Mouse (Mus musculus) hematopoietic stem cell, adult 5-6 weeks (primary cell): ENCODE data around the gene Hist1h2bh. TPM values are rescaled to one million over a fixed set of nuclear protein-coding genes. Genes with fewer than 3 reads are reported as not detected.
"Not testable (repeated sequence)": the region's sequence is repeated elsewhere in the genome, so short reads cannot be mapped to it uniquely, and the experiment has no call there.

Experiments used
- ATAC-seq, 2 experiments: fragments of 125-278 bp in 1 of 2; replicated peaks in 1 of 2; 2 replicates each; pipeline ENCODE4 v1.8.0; 2016 to 2017; ENCODE audit warnings: inconsistent platforms in 2 of 2, mild to moderate bottlenecking in 2 of 2, moderate number of reproducible peaks in 2 of 2, low read depth in 1 of 2, moderate TSS enrichment in 1 of 2; ENCODE audit not compliant: low FRiP score in 2 of 2, poor library complexity in 2 of 2, severe bottlenecking in 2 of 2, insufficient read depth in 1 of 2, low TSS enrichment in 1 of 2
- total RNA-seq: library from RNA; stranded (forward); fragments of 172-1452, 232-1000 nt; gene quantifications from 2 replicates; pipeline ENCODE4 v1.2.3, GENCODE M21; 2017

Hist1h2bh gene
- total RNA-seq, 1 experiment from 2014 or later = 59.1 TPM

- ATAC-seq = no peak
Measured at GRCm38 (mm10) chr13:23556906-23557305, 13.7 kb upstream of the Hist1h2bh start.

DNA sequence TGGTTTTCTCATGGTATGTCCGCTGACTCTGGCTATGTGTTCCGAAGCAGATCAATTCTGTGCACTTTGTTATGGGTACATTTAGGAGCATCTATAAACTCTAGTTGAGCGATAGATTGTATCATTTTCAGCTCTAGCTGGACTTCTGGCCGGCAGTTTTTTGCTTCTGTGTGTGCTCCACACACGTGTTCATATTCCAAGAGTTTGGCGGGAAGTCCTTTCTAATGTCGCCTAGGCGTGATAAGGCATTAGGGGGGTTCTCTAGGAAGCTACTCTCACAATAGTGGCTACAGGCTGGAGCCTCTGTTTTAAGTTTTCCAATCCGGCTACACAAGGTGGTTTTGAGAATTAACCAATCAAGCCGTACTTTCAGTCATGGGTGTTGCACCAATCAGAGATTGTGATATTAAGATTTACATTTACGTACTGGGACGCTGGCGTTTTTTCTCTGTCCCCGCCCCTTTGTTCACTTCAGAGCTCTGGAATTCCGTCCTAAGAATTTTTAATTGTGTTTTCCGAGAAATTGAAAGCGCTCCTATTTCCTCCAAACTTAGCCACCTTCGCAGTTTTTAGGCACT lies 12.7 kb upstream of the Hist1h2bh start:
- peak; percentile 51 to 56 for ATAC-seq

DNA sequence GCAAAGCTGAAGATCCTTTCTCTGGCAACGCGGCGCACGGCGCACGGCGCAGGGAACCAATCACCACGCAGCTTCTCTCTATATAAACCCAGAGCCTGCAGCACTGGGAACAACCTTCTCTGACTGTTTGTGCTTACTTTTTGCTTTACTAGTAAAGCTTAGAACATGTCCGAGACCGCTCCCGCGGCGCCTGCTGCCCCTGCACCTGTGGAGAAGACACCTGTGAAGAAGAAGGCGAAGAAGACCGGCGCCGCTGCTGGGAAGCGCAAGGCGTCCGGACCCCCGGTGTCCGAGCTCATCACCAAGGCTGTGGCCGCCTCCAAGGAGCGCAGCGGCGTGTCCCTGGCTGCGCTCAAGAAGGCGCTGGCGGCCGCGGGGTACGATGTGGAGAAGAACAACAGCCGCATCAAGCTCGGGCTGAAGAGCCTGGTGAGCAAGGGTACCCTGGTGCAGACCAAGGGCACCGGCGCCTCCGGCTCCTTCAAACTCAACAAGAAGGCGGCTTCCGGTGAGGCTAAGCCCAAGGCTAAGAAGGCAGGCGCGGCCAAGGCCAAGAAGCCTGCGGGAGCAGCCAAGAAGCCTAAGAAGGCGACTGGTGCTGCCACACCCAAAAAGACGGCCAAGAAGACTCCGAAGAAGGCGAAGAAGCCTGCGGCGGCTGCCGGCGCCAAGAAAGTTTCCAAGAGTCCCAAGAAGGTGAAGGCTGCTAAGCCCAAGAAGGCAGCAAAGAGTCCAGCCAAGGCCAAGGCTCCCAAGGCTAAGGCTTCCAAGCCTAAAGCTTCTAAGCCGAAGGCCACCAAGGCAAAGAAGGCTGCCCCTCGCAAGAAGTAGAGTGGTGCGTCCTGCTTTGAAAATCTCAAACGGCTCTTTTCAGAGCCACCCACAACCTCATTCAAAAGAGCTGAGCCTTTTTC lies 12.0 kb upstream of the Hist1h2bh start:
- ATAC-seq = peak; percentile 51 to 63

DNA sequence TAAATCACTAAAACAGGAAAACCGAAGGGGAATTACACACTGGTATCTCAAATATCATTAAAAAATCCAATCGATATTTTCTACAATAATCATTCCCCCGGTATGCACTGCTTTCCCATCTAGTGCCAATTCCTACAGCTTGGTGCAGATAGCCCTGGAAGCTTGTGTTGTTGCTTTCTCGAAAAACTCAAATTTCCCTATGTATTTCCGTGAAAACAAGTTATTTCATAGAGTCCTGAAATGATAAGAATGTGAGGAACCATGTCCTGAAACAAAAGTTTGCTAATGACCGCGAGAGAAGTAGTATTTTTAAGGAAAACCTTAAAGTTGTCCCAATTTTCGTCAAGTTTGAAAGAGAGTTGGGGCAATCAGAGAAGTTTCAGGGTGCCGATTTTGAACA lies 11.2 kb upstream of the Hist1h2bh start:
- no peak for ATAC-seq

DNA sequence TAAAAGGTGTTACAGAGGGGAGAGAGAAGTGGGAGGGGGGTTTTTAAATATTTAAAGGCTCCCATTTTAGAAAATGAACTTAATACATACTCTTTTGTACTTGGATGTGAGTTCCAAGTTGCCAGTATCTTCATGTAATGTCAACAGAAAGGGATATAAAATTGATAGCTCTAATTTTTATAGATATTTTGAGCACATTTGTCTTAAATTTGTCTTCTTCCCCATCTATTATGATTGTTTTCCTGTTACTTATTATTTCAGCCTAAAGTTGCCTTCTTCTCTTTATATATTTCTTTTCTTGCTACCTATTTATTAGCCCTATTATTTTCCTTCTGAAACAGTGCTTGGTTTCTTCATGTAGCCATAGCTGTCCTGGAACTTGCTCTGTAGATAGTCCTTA lies 9.8 kb upstream of the Hist1h2bh start, which contains the start of gene Hist1h1d:
TSS of gene Hist1h1d (plus strand) at position 301 of the 400 bp plus-strand sequence.
- no peak for ATAC-seq

- no peak for ATAC-seq
Measured at GRCm38 (mm10) chr13:23551931-23552914, 9.0 kb upstream of the Hist1h2bh start.

- peak; percentile 62 to 74 for ATAC-seq
Measured at GRCm38 (mm10) chr13:23551146-23551834, 8.1 kb upstream of the Hist1h2bh start, which contains the start of gene Hist1h4f. Gene Hist1h4f, minus strand, starts transcription at chr13:23551648.

DNA sequence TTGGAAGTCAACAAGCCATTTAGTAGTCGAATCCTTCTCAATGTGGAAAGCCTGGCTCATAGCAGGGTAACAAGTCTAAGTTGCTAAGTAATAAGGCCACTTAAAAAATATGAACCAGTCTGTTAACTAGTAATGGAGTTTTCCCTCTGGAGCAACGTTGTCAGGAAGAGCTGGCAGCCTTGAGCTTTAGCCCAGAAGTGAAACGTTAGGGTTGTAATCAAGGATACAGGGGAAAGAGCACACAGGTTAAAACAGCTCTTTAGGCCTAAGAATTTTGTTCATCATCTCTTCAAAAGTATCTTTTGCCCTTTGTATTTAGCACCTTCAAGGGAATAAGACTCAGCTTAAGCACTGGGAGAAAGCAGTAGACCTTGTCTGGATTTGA lies 7.6 kb upstream of the Hist1h2bh start:
- no peak for ATAC-seq

GRCm38 (mm10) chr13:23546694-23547093 lies 3.5 kb upstream of the Hist1h2bh start:
- no peak for ATAC-seq

DNA sequence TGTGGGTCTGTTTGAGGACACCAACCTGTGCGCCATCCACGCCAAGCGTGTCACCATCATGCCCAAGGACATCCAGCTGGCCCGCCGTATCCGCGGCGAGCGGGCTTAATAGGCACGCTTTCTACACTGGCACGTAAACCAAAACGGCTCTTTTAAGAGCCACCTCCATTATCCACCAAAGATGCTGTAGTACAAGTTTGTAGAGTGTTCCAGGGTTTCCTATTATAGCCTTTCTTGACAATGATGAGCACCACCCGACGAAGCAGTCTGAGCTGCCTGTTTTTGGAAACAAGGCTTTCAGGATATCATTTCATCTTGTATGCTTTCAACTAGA lies 1.6 kb upstream of the Hist1h2bh start:
- peak; percentile 13 to 14; a peak in 2 of 4 replicates for ATAC-seq

DNA sequence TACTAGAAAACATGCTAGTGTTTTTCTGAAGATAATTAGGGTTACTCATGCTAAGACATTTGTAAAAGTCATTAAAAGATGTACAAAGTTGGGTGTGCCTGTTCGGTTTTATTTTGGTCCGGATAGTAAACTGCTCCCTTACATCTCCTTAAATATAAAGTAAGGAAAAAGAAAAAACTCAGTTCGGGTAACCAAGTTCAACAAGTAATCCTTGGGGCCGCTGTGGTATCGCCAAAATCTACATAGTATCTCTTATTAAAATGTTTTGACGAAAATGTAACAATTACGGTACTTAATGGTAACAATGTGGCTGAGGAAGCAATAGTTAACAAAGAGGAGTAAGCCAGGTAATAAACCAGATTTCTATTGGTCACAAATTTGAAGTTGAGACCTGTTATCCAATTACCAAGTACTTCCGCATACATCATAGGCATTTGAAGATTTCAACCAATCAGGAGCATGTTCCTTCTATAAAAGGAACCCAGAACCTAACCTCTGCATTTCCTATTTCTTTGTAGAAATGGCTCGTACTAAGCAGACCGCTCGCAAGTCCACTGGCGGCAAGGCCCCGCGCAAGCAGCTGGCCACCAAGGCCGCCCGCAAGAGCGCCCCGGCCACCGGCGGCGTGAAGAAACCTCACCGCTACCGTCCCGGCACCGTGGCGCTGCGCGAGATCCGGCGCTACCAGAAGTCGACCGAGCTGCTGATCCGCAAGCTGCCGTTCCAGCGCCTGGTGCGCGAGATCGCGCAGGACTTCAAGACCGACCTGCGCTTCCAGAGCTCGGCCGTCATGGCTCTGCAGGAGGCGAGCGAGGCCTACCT lies 984 bp upstream of the Hist1h2bh start, which contains the start of gene Hist1h3f:
TSS of gene Hist1h3f (plus strand) at position 88 of the 822 bp plus-strand sequence.
- peak; percentile 77 to 86 for ATAC-seq

DNA sequence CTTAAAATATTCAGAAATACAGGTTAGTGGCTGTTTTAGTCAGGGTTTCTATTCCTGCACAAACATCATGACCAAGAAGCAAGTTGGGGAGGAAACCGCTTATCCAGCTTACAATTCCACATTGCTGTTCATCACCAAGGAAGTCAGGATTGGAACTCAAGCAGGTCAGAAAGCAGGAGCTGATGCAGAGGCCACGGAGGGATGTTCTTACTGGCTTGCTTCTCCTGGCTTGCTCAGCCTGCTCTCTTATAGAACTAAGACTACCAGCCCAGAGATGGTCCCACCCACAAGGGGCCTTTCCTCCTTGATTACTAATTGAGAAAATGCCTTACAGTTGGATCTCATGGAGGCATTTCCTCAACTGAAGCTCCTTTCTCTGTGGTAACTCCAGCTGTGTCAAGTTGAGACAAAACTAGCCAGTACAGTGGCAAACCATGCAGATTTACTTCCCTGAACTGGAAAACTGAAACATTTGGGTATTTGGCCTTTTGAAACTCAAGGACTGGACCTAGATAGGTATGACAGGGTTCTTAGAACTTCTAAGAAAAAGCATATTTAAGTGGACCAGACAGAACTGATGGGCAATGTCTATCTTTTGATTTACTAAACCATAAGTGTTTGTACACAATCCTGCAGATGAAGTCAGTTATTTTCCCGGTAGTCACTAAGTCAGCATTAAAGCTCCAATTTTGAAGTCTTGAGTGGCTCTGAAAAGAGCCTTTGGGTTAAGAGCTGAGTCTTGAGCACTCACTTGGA lies 789 bp downstream of the Hist1h2bh start:
- ATAC-seq = not testable (repeated sequence)

DNA sequence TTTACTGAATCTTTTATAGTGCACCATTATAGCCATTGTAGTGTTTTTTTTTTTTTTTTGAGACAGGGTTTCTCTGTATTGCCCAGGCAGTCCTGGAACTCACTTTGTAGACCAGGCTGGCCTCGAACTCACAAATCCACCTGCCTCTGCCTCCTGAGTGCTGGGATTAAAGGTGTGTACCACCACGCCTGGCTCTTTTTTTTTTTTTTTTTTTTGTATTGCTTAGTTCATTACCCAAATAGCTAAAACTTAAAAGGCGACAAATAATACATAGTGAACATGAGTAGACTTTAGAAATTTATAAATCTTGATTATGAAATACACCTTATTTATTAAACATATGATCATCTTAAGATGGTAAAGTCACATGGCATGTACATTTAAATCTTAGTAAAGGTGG lies 1.7 kb downstream of the Hist1h2bh start:
- ATAC-seq = no peak

DNA sequence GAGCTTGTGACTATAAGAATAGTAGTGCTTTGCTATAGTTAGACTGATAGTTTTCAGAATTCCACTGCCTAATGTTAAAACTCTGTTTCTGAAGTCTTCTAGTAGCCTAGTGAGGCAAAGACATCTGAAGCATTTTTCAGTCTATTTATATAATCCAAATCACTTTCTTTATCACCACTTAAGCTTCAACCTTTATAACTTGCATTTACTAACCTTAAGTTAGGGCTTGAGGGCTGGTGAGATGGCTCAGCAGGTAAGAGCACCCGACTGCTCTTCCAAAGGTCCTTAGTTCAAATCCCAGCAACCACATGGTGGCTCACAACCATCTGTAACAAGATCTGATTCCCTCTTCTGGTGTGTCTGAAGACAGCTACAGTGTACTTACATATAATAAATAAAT lies 3.4 kb downstream of the Hist1h2bh start:
- not testable (repeated sequence) for ATAC-seq

DNA sequence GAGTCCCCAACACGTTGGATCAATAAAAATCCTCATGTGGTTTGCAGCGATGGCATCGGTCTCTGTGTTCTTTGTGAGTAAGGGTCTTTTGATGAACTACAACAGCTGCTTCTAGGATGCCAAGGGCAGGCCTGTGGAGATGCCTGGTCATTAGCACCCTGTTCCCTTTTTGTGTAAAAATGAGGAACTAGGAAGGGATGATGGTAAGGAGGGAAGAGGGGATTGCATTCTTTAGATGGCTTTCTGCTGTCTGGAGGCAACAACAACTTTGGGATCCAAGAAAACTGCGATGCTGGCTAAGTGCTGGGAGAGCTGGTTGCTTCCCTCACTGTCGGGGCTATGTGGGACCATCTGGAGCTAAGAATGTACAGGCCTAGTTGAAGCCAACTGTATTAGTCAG lies 4.9 kb downstream of the Hist1h2bh start:
- no peak for ATAC-seq
